ENCODE assay signal across 8 mouse cellular contexts in genomic region chr2:32914896-32915295, GRCm38 (mm10). TPM values are rescaled to one million over a fixed set of nuclear protein-coding genes. Genes with fewer than 3 reads are reported as not detected.
DNase-seq lines count a peak whose midpoint lies in the region; ATAC-seq and TF ChIP-seq lines count a peak whose summit lies in the region.

No protein-coding gene starts in this region.

- H3K9ac ChIP-seq in intestine, postnatal 0 days (ENCODE audit: low read depth, low read length) = no peak overlapping the region
- H3K9ac ChIP-seq in liver, embryonic 16.5 days (ENCODE audit: low read depth, low read length) = no peak overlapping the region

- 62% methylated on average over 3 of the region's 3 CpGs for WGBS in intestine, postnatal 0 days
- WGBS in liver, embryonic 16.5 days (ENCODE audit: insufficient replicate concordance) = 51% methylated on average over 3 of the region's 3 CpGs

- H3K4me2 ChIP-seq in intestine, postnatal 0 days (replicated peaks; ENCODE audit: low read depth) = no peak overlapping the region
- H3K4me2 ChIP-seq in liver, embryonic 16.5 days (ENCODE audit: low read depth, low read length) = no peak overlapping the region

- H3K4me3 ChIP-seq in brown adipose tissue, adult 24 weeks (ENCODE audit: insufficient read depth, low read depth, low read length) = no peak overlapping the region
- H3K4me3 ChIP-seq in intestine, postnatal 0 days (ENCODE audit: low read depth, low read length) = no peak overlapping the region
- H3K4me3 ChIP-seq in liver, embryonic 16.5 days (ENCODE audit: low read depth, low read length) = no peak overlapping the region

- H3K4me1 ChIP-seq in brown adipose tissue, adult 24 weeks (ENCODE audit: control insufficient read depth, insufficient read depth, insufficient read length, low read length) = peaks cover 13% of the 10 kb centered on the region
- 0 out of 2 replicates have a peak, but pooled peaks cover 4% of the 10 kb centered on the region for H3K4me1 ChIP-seq in intestine, postnatal 0 days (replicated peaks; ENCODE audit: control insufficient read depth, insufficient read depth, low read length)
- peaks cover 8% of the 10 kb centered on the region for H3K4me1 ChIP-seq in liver, embryonic 16.5 days (ENCODE audit: control insufficient read depth, low read depth, low read length)

- no peaks in the 10 kb centered on the region for H3K27me3 ChIP-seq in intestine, postnatal 0 days (replicated peaks; ENCODE audit: control insufficient read depth, insufficient read depth, low read length)
- H3K27me3 ChIP-seq in liver, embryonic 16.5 days (ENCODE audit: control insufficient read depth, insufficient read depth, low read depth, low read length) = no peaks in the 10 kb centered on the region

- no peak for TF ChIP-seq CTCF in intestine, postnatal 0 days (IDR thresholded peaks at IDR 0.05; ENCODE audit: low read depth)

- peak; percentile 29; the same call in 1 of the 2 replicates for ATAC-seq in intestine, postnatal 0 days
- ATAC-seq in liver, embryonic 16.5 days (ENCODE audit: low read depth) = peak; percentile 30; the same call in 1 of the 2 replicates

- DNase-seq in MN1 (ENCODE audit: low spot score) = peak; percentile 41
- DNase-seq in heart, adult 18-20 months = peak; percentile 72 to 87
- peak; percentile 56 for DNase-seq in skeletal muscle tissue, adult 2 months (ENCODE audit: low read depth, low spot score)
- DNase-seq in thymus, postnatal 10 days (ENCODE audit: low spot score in 2 of 2) = no peak
- DNase-seq in cerebellum, adult 8-10 months = no peak

- peak overlapping the region; percentile 86 for H3K27ac ChIP-seq in brown adipose tissue, adult 24 weeks (replicated peaks; ENCODE audit: low read depth, low read length)
- no peak overlapping the region for H3K27ac ChIP-seq in intestine, postnatal 0 days (ENCODE audit: low read depth, low read length)
- H3K27ac ChIP-seq in liver, embryonic 16.5 days (ENCODE audit: low read length) = peak overlapping the region; percentile 38; the same call in 1 of the 2 replicates

- H3K9me3 ChIP-seq in intestine, postnatal 0 days (ENCODE audit: control insufficient read depth) = no peaks in the 10 kb centered on the region
- H3K9me3 ChIP-seq in liver, embryonic 16.5 days (replicated peaks; ENCODE audit: control insufficient read depth, low read length) = no peaks in the 10 kb centered on the region

- H3K36me3 ChIP-seq in intestine, postnatal 0 days (ENCODE audit: control insufficient read depth, insufficient read depth) = peaks cover 53% of the 10 kb centered on the region
- H3K36me3 ChIP-seq in liver, embryonic 16.5 days (ENCODE audit: control insufficient read depth, insufficient read depth) = peaks cover 4% of the 10 kb centered on the region

RNA-seq across cellular contexts. Expression of gene Fam129b, which starts 39.0 kb away (rescaled TPM):
- 4.9 and 5.9 TPM in 2 replicates for polyA plus RNA-seq in brown adipose tissue, adult 24 weeks (2012; ENCODE audit: insufficient read depth, insufficient read length, missing spikeins)
- 10 to 100 TPM; 20.4 to 25.0 TPM for total RNA-seq in heart, adult 18-20 months (2021)
- 13.9 and 15.3 TPM in 2 replicates for polyA plus RNA-seq in intestine, postnatal 0 days (2015; fragmentation: Nextera tagmentation; extraction: Ambion mirVana)
- 9.4 and 11.9 TPM in 2 replicates for polyA plus RNA-seq in liver, embryonic 16.5 days (2015; fragmentation: Nextera tagmentation; extraction: Ambion mirVana)

RNA-seq across cellular contexts. Expression of gene Rpl12, which starts 46.5 kb away (rescaled TPM):
- 5.8 and 7.5 TPM in 2 replicates for polyA plus RNA-seq in brown adipose tissue, adult 24 weeks (2012; ENCODE audit: insufficient read depth, insufficient read length, missing spikeins)
- total RNA-seq in heart, adult 18-20 months (2021) = 10 to 100 TPM; 66.0 to 72.2 TPM
- polyA plus RNA-seq in intestine, postnatal 0 days (2015; fragmentation: Nextera tagmentation; extraction: Ambion mirVana) = 90.6 and 103 TPM in 2 replicates
- 74.4 and 77.2 TPM in 2 replicates for polyA plus RNA-seq in liver, embryonic 16.5 days (2015; fragmentation: Nextera tagmentation; extraction: Ambion mirVana)

RNA-seq across cellular contexts. Expression of gene Lrsam1, which starts 46.5 kb away (rescaled TPM):
- polyA plus RNA-seq in brown adipose tissue, adult 24 weeks (2012; ENCODE audit: insufficient read depth, insufficient read length, missing spikeins) = 6.6 and 13.1 TPM in 2 replicates
- total RNA-seq in heart, adult 18-20 months (2021) = 10 to 100 TPM; 15.1 to 15.9 TPM
- polyA plus RNA-seq in intestine, postnatal 0 days (2015; fragmentation: Nextera tagmentation; extraction: Ambion mirVana) = 4.3 and 4.4 TPM in 2 replicates
- polyA plus RNA-seq in liver, embryonic 16.5 days (2015; fragmentation: Nextera tagmentation; extraction: Ambion mirVana) = 1.9 and 2.2 TPM in 2 replicates

Comparison
In these comparisons a context has a peak if more than half of its experiments do, and no peak if none do; other contexts are left out.
1. DNase-seq: peak in MN1 (single experiment), heart, adult 18-20 months (2 of 2) and skeletal muscle tissue, adult 2 months (single experiment); none in thymus, postnatal 10 days (0 of 2) and cerebellum, adult 8-10 months (single experiment).